Mouse (Mus musculus) liver, adult 2 months (tissue): ENCODE results near the gene Thsd7b.

ENCODE experiments used
- CTCF ChIP-seq: fragments of 200-500 bp; IDR thresholded peaks from 2 replicates; pipeline ENCODE4 v1.5.1; 2011; ENCODE audit warnings: low read depth, low read length, control low read depth
- POLR2A ChIP-seq: fragments of 200-500 bp; IDR thresholded peaks from 2 replicates; pipeline ENCODE4 v1.6.1; 2011; ENCODE audit warnings: low read length, control low read depth; ENCODE audit not compliant: insufficient read depth; ENCODE audit errors: extremely low read depth

DNA sequence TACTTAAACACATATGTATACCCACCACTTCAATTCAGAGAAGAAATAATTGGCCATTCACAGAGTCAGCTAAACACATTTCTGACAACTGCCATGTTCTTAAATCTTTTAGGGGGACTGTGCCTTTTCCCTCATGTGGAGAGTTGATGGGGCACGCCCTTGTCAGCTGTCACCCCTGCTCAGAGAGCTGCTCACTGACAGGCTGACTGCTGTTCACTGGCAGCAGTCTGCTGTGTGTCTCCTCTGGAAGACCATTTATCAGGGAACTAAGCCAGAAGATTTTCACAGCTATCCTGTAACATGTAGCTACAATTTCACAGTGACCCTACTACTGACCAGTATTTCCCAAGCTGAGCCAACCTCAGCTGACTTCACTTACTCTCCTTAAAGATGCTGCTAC is 432.6 kb downstream of the Thsd7b start:
- TF ChIP-seq POLR2A: no peak
- no peak for TF ChIP-seq CTCF
